Mouse (Mus musculus) forebrain, embryonic 15.5 days (tissue): ENCODE measurements around the gene Zfp575. TPM values are rescaled to one million over a fixed set of nuclear protein-coding genes. Genes with fewer than 3 reads are reported as not detected.

Experiments used
- ATAC-seq: fragments of 200-750 bp; cut with Nextera tagmentation; replicated peaks from 2 replicates; pipeline ENCODE4 v1.8.0; 2017; ENCODE audit warnings: mild to moderate bottlenecking, moderate TSS enrichment, moderate library complexity
- H3K27ac ChIP-seq: fragments of 300-500 bp; sonication (generic); replicated peaks from 2 replicates; pipeline ENCODE4 v1.5.1; 2015; ENCODE audit warnings: mild to moderate bottlenecking, inconsistent platforms
- H3K27me3 ChIP-seq: fragments of 300-500 bp; sonication (generic); 2 replicates; pipeline ENCODE4 v1.6.1; 2015; ENCODE audit warnings: inconsistent platforms
- H3K36me3 ChIP-seq: fragments of 300-500 bp; sonication (generic); 2 replicates; pipeline ENCODE4 v1.6.1; 2015; ENCODE audit warnings: mild to moderate bottlenecking, inconsistent platforms
- H3K4me1 ChIP-seq: fragments of 300-500 bp; sonication (generic); 2 replicates; pipeline ENCODE4 v1.6.1; 2015; ENCODE audit warnings: inconsistent platforms
- H3K4me2 ChIP-seq: fragments of 300-500 bp; sonication (generic); replicated peaks from 2 replicates; pipeline ENCODE4 v1.6.1; 2015; ENCODE audit warnings: mild to moderate bottlenecking, inconsistent platforms
- H3K4me3 ChIP-seq: fragments of 300-500 bp; sonication (generic); 2 replicates; pipeline ENCODE4 v1.5.1; 2015; ENCODE audit warnings: mild to moderate bottlenecking, inconsistent platforms
- H3K9ac ChIP-seq: fragments of 300-500 bp; sonication (generic); replicated peaks from 2 replicates; pipeline ENCODE4 v1.6.1; 2015; ENCODE audit warnings: mild to moderate bottlenecking, inconsistent platforms
- H3K9me3 ChIP-seq: fragments of 300-500 bp; sonication (generic); 2 replicates; pipeline ENCODE4 v1.6.1; 2016; ENCODE audit warnings: inconsistent platforms
- WGBS: fragments of 180-500 bp; shearing (Covaris S2); methylation state at CpG from one replicate; pipeline ENCODE4 v1.1.7; 2015; ENCODE audit warnings: mixed read lengths; 5-methylcytosine and 5-hydroxymethylcytosine counted together
- polyA plus RNA-seq: library from polyadenylated mRNA; unstranded; fragments of >200 nt; fragmentation: Nextera tagmentation; extraction: Ambion mirVana; gene quantifications from 2 replicates; pipeline ENCODE4 v1.2.1, GENCODE M21; 2015

Gene Zfp575
- polyA plus RNA-seq, 1 experiment from 2014 or later: 11.6 TPM

GRCm38 (mm10) chr7:24577811-24578210 is 9.6 kb downstream of the Zfp575 start:
- Histone ChIP-seq H3K4me2 (no peak overlapping the region), H3K9ac (no peak overlapping the region), H3K4me1 (no peaks in the 10 kb centered on the region), H3K36me3 (no peaks in the 10 kb centered on the region), H3K4me3 (no peak overlapping the region), H3K9me3 (no peaks in the 10 kb centered on the region), H3K27me3 (no peaks in the 10 kb centered on the region), H3K27ac (no peak overlapping the region)
- no peak for ATAC-seq
- WGBS: 93% methylated on average over 10 of the region's 10 CpGs

DNA sequence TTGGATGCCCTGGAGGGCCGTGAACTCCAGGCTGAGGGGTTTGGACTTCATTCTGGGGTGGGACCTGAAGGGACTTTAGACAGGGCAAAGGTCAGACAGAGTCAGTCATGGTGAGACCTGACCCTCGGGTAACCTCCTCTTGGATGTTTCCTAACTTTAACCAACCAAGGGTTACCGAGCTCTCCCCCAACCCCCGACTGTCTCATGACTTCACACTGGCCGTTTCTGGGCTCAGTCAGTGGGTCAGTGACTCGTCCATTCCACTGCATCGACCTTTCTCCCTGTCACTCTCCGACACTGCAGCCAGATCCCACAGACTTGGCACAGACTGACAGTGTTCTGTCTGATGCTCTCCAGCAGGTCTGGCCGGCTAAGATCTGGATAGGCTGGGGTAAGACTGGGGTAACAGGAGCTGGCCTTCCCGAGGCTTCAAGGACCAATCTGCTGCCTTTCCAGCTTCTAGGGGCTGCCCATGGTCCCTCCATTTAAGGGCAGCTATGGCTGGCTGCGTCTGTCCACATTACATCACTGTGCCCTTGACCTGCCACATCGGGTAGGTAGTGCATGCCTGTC is 13.1 kb downstream of the Zfp575 start:
- H3K36me3 ChIP-seq: no peaks in the 10 kb centered on the region; the same call in 1 of the 2 replicates
- H3K27me3 ChIP-seq: no peaks in the 10 kb centered on the region
- WGBS: 64% methylated on average over 12 of the region's 12 CpGs
- H3K4me3 ChIP-seq: no peak overlapping the region
- no peaks in the 10 kb centered on the region for H3K4me1 ChIP-seq
- H3K9ac ChIP-seq: no peak overlapping the region
- H3K9me3 ChIP-seq: no peaks in the 10 kb centered on the region
- H3K4me2 ChIP-seq: no peak overlapping the region
- ATAC-seq: no peak
- H3K27ac ChIP-seq: no peak overlapping the region

GRCm38 (mm10) chr7:24572455-24572854 is 15.0 kb downstream of the Zfp575 start:
- Histone ChIP-seq H3K4me3 (no peak overlapping the region), H3K4me1 (no peaks in the 10 kb centered on the region), H3K27me3 (no peaks in the 10 kb centered on the region), H3K9ac (no peak overlapping the region), H3K36me3 (peaks cover 13% of the 10 kb centered on the region), H3K9me3 (no peaks in the 10 kb centered on the region), H3K27ac (no peak overlapping the region), H3K4me2 (no peak overlapping the region)
- 56% methylated on average over 5 of the region's 5 CpGs for WGBS
- no peak for ATAC-seq

DNA sequence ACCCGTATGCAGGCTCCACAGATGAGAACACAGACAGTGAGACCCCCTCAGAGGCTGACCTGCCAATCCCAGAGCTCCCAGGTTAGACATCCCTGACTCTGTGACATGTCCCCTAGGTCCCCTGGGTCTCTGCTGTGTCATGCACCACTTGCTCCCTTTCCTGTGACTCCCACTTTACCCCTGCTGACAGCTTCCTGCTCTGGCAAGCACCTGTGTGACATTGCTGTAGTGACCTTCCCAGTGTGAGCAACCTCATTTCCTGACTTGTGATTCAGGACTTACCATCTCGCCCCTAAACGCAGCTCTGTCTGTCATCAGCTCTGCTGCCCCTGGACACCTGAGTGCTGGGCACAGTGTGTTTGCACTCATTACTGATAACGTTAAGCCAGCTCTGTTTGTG is 16.4 kb downstream of the Zfp575 start:
- Histone ChIP-seq H3K36me3 (peaks cover 19% of the 10 kb centered on the region), H3K27ac (no peak overlapping the region), H3K4me2 (no peak overlapping the region), H3K9me3 (no peaks in the 10 kb centered on the region), H3K4me3 (no peak overlapping the region), H3K4me1 (no peaks in the 10 kb centered on the region), H3K27me3 (no peaks in the 10 kb centered on the region), H3K9ac (no peak overlapping the region)
- 81% methylated on average over 4 of the region's 4 CpGs for WGBS
- ATAC-seq: no peak

DNA sequence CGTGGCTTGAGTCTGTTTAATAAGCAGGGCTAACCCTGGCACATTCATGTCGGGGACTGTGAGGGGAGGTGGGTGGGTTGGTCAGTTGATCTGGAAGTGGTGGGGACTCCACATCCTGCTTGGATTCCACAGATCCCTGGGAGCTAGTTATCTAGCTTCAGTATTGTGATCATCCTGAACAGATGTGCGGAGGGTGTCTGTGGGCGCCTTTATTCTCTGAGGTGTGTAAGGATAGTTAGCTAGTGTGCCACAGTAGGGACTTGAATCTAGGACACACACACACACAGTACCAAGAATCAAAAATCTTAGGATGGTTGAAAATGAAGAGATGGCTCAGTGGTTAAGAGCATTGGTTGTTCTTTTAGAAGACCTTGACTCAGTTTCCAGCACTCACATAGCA is 18.9 kb downstream of the Zfp575 start:
- ATAC-seq: no peak

DNA sequence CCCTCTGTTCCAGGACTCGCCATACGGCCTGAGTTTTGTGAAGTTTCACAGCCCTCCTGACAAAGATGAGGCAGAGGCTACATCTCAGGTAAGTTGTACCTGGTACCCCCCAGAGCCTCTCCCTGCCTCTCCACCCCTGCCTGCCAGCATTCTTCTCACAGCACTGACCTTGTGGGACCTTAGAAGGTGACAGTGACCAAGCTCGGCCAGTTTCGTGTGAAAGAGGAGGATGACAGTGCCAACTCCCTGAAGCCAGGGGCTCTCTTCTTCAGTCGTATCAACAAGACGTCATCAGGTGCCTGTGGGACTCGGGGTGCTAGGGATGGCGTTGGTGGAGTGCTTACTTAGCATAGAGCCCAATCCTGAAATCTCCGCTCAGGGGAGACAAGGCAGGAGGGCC is 21.2 kb downstream of the Zfp575 start:
- ATAC-seq: no peak
- WGBS: 94% methylated on average over 9 of the region's 9 CpGs
- Histone ChIP-seq H3K4me1 (no peaks in the 10 kb centered on the region), H3K27me3 (no peaks in the 10 kb centered on the region), H3K9me3 (no peaks in the 10 kb centered on the region), H3K27ac (no peak overlapping the region), H3K4me3 (no peak overlapping the region), H3K36me3 (peaks cover 29% of the 10 kb centered on the region), H3K9ac (no peak overlapping the region), H3K4me2 (no peak overlapping the region)

More for the DNA sequence above, 18.9 kb downstream of the Zfp575 start:
- Histone ChIP-seq H3K4me2 (no peak overlapping the region), H3K9ac (no peak overlapping the region), H3K4me3 (no peak overlapping the region), H3K36me3 (peaks cover 25% of the 10 kb centered on the region), H3K4me1 (no peaks in the 10 kb centered on the region), H3K27ac (no peak overlapping the region), H3K27me3 (no peaks in the 10 kb centered on the region), H3K9me3 (no peaks in the 10 kb centered on the region)
- 93% methylated on average over 4 of the region's 4 CpGs for WGBS

- no peak for ATAC-seq
- Histone ChIP-seq H3K9me3 (no peaks in the 10 kb centered on the region), H3K36me3 (peaks cover 29% of the 10 kb centered on the region), H3K4me2 (no peak overlapping the region), H3K27ac (no peak overlapping the region), H3K4me3 (no peak overlapping the region), H3K9ac (no peak overlapping the region), H3K27me3 (no peaks in the 10 kb centered on the region), H3K4me1 (no peaks in the 10 kb centered on the region)
- 93% methylated on average over 11 of the region's 11 CpGs for WGBS
Measured at GRCm38 (mm10) chr7:24565627-24566026, 21.8 kb downstream of the Zfp575 start.

DNA sequence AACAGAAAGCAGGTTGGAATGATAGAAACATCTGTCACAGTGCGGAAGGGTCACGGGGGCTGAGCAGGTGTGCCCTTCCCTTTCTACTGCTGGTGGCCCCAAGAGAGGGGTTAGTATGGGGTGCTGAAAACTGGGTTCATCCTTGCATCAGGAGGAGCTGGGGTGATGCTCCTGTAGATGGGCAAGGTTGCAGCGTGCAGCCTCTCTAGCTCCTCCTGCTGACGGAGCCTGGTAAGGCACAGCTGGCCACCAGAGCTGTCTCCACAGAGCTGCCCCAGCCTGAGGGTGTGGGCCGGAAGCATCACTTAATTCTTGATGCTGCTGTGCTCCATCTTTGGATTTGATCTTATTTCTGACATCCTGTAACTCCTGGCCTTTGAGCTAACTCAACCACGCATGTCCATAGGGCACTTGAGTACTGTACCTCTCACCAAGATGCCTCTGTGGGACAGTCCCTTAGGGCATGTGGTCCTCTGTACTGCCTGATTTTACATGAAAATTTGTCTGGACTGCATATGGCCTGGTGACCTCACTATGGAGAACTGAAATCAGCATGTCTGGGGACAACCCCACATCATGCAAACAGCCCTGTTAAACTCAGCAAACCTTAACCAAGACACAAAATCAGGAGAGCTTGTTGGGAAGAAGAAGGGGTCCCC is 22.7 kb downstream of the Zfp575 start:
- Histone ChIP-seq H3K4me1 (no peaks in the 10 kb centered on the region), H3K4me3 (no peak overlapping the region), H3K4me2 (no peak overlapping the region), H3K9me3 (no peaks in the 10 kb centered on the region), H3K9ac (no peak overlapping the region), H3K27me3 (no peaks in the 10 kb centered on the region), H3K27ac (no peak overlapping the region), H3K36me3 (peaks cover 31% of the 10 kb centered on the region)
- 65% methylated on average over 6 of the region's 6 CpGs for WGBS
- ATAC-seq: peak; percentile 55; the same call in 1 of the 2 replicates

GRCm38 (mm10) chr7:24563837-24564206 is 23.6 kb downstream of the Zfp575 start:
- WGBS: 84% methylated on average over 4 of the region's 4 CpGs
- H3K36me3 ChIP-seq: peaks cover 28% of the 10 kb centered on the region
- ATAC-seq: no peak

DNA sequence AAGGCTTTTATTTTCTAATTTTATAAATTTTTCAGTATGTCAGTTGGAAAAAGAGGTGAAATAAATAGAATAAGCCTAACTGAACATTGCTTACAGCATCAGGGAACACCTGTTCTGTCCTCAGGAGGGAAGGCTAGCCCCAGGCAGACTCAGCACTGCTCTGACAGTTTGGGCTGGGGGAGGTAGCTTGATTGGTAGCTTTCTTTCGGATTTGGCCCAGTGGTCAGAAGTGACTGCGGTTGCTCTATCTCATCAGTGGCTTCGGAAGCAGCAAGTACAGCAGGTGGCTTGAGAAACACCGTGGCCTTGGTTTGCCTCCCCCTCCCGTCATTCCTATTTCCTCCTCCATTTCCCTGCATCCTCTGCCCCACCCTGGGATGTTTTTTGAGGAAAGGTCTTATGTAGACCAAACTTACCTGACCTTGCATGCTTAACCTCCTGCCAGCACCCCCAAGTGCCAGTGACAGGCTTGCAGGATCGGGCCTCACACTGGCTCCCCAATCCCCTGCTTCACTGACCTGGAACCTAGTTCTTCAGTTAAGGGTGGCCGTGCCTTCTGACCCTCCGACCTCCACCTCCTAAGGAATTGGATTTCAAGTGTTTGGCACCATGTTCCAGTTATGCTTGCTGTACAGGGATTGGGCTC is 24.1 kb downstream of the Zfp575 start:
- Histone ChIP-seq H3K36me3 (peaks cover 27% of the 10 kb centered on the region), H3K27me3 (no peaks in the 10 kb centered on the region), H3K4me3 (no peak overlapping the region), H3K4me2 (no peak overlapping the region), H3K9me3 (no peaks in the 10 kb centered on the region), H3K4me1 (no peaks in the 10 kb centered on the region), H3K9ac (no peak overlapping the region), H3K27ac (no peak overlapping the region)
- no peak for ATAC-seq
- WGBS: 91% methylated on average over 8 of the region's 8 CpGs

More at GRCm38 (mm10) chr7:24563837-24564206, 23.6 kb downstream of the Zfp575 start:
- Histone ChIP-seq H3K4me2 (no peak overlapping the region), H3K4me1 (no peaks in the 10 kb centered on the region), H3K27ac (no peak overlapping the region), H3K9ac (no peak overlapping the region), H3K27me3 (no peaks in the 10 kb centered on the region), H3K4me3 (no peak overlapping the region), H3K9me3 (no peaks in the 10 kb centered on the region)

DNA sequence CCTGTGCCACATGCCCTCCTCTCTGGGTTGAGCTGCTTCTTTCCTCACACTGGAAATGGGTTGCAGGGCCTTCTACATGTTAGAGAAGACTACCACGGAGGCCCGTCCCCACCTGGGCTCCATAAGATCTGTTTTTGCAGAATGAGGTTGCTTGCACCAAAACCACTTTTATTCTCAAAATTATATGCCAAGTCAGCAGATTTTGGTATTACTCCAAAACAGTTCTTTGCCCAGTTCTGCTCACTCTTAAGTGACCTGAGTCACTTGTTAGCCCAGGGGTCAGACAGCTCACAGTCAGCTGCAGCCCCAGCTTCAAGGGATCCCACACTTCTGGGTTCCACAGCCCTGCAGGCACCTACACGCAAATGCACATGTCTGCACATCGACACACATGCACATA is 26.0 kb downstream of the Zfp575 start:
- no peaks in the 10 kb centered on the region for H3K27me3 ChIP-seq
- WGBS: 93% methylated on average over 4 of the region's 4 CpGs
- no peaks in the 10 kb centered on the region for H3K4me1 ChIP-seq
- peaks cover 17% of the 10 kb centered on the region for H3K36me3 ChIP-seq
- no peak overlapping the region for H3K27ac ChIP-seq
- ATAC-seq: no peak
- H3K4me2 ChIP-seq: no peak overlapping the region
- no peaks in the 10 kb centered on the region for H3K9me3 ChIP-seq
- H3K9ac ChIP-seq: no peak overlapping the region
- no peak overlapping the region for H3K4me3 ChIP-seq

GRCm38 (mm10) chr7:24555786-24556185 is 31.7 kb downstream of the Zfp575 start:
- Histone ChIP-seq H3K36me3 (peaks cover 16% of the 10 kb centered on the region), H3K27ac (no peak overlapping the region), H3K4me2 (no peak overlapping the region), H3K4me1 (no peaks in the 10 kb centered on the region), H3K9me3 (no peaks in the 10 kb centered on the region), H3K27me3 (no peaks in the 10 kb centered on the region), H3K4me3 (no peak overlapping the region), H3K9ac (no peak overlapping the region)
- no peak for ATAC-seq
- 95% methylated on average over 10 of the region's 10 CpGs for WGBS
